Mouse (Mus musculus): ENCODE results near the gene Riok1. TPM values are rescaled to one million over a fixed set of nuclear protein-coding genes. Genes with fewer than 3 reads are reported as not detected.

Gene Riok1
- polyA plus RNA-seq, 1 experiment from 2014 or later, result 57.9 TPM

DNA sequence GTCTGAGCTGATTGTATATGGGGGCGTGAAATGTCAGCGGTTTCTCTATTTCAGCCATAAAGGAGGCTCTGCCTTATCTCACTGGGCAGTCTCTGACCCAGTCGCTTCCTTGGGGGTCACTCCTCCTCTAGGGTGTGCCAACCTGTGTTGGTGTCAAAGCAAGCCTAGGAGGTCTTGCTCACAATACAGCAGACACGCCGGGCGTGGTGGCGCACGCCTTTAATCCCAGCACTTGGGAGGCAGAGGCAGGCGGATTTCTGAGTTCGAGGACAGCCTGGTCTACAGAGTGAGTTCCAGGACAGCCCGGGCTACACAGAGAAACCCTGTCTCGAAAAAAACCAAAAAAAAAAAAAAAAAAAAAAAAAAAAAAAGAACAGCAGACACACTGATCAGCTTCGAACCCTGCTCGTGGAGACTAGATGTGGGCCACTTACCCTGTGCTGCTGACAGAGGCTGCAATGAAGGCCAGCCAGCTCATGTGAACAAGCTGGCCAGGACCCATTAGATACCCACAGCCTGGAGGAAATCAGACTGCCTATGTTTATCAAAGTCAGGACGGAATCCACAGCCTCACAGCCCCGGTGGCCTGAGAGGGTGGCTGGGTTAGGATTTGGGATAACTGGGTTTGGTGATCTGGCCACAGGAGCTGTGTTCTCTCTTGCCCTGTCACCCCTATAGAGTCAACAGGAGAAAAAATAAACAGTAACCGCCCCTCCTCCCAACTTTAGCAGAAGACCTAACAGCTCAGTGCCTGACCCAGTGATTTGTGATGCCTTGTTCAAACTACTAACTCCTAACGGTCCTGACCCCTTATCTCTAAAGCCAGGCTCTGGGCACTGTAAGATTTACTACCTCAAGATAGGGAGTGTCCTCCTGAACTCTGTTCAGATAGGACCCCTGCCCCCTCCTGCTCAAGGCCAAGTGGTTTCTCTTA lies 36.8 kb downstream of the Riok1 start:
- ATAC-seq (ENCODE audit: low FRiP score), result no peak
- no peak overlapping the region for H3K27ac ChIP-seq
- no peaks in the 10 kb centered on the region for H3K9me3 ChIP-seq
- WGBS, result 89% methylated on average over 16 of the region's 18 CpGs
- H3K9ac ChIP-seq, result no peak overlapping the region
- H3K4me2 ChIP-seq, result no peak overlapping the region
- no peaks in the 10 kb centered on the region for H3K36me3 ChIP-seq (replicated peaks)
- H3K27me3 ChIP-seq, result no peaks in the 10 kb centered on the region
- no peak overlapping the region for H3K4me3 ChIP-seq (replicated peaks)
- no peaks in the 10 kb centered on the region; the same call in 1 of the 2 replicates for H3K4me1 ChIP-seq

DNA sequence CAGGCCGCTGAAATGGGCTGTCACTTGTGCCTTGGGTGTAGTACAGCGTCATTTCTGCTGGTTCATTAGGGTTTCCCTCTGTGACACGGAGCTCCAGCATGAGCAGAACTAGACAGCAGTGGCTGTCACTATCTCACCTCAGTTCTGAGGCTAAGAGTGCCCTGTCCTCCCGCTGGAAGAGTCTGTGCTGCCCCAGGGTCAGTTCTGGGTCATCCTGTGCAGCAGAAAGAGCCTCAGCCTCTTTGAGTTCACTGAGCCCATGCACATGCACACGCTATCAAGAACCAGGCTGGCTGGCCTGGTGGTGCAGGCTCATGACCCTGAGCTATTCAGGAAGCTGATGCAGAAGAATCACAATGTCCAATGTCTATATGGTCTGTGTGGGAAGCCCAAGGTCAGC lies 37.6 kb downstream of the Riok1 start:
- H3K4me2 ChIP-seq, result no peak overlapping the region
- H3K27ac ChIP-seq, result no peak overlapping the region
- no peak for ATAC-seq (ENCODE audit: low FRiP score)
- H3K9ac ChIP-seq, result no peak overlapping the region
- H3K27me3 ChIP-seq, result no peaks in the 10 kb centered on the region
- no peaks in the 10 kb centered on the region; the same call in 1 of the 2 replicates for H3K4me1 ChIP-seq
- WGBS, result 74% methylated on average over 5 of the region's 5 CpGs
- H3K9me3 ChIP-seq, result no peaks in the 10 kb centered on the region
- H3K36me3 ChIP-seq (replicated peaks), result no peaks in the 10 kb centered on the region
- no peak overlapping the region for H3K4me3 ChIP-seq (replicated peaks)

DNA sequence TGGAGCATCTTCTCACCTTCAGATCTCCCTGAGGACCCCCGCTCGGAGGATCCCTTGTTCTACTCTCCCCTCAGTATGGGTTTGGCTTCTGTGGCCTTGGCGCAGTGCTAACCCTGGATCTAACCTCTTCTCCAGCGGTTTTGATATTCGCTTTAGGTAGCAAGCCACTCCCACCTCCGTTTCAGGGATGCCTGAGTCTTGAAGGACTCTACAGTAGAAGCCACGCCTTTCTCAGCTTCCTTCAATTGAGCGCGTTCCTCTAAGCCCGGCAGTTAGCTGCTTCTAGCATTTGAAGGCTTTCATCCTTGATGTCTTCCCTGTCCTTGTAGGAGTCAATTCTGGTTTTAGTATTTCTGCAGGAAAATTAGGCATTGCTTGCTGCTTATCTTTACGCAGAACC lies 40.3 kb downstream of the Riok1 start:
- Histone ChIP-seq H3K9me3 (no peaks in the 10 kb centered on the region), H3K4me1 (no peaks in the 10 kb centered on the region; the same call in 1 of the 2 replicates), H3K4me3 (replicated peaks) (no peak overlapping the region), H3K27me3 (no peaks in the 10 kb centered on the region), H3K4me2 (no peak overlapping the region), H3K9ac (no peak overlapping the region), H3K36me3 (replicated peaks) (no peaks in the 10 kb centered on the region), H3K27ac (no peak overlapping the region)
- ATAC-seq (ENCODE audit: low FRiP score), result no peak
- WGBS, result 35% methylated on average over 11 of the region's 11 CpGs

DNA sequence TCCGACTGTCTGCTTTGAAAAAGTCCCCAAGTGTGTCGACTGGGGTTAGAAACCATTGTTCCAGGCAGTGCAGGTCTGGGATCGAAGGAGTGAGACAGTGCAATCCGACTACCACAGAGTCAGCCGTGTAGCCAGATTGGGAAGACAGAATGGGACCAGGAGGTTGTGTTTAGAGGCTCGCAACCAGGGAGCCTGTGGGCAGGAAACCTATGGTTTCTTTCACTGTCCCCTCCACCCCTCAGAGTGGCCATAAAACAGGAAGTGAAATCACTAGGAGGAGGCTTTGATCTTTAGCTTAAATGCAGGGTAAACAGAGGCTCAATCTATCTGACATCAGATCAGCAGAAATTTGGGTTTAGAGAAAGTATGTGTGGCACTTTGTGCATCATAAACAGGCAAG lies 42.0 kb downstream of the Riok1 start:
- Histone ChIP-seq H3K4me3 (replicated peaks) (no peak overlapping the region), H3K36me3 (replicated peaks) (no peaks in the 10 kb centered on the region), H3K9ac (no peak overlapping the region), H3K9me3 (no peaks in the 10 kb centered on the region), H3K4me2 (no peak overlapping the region), H3K27me3 (no peaks in the 10 kb centered on the region), H3K27ac (no peak overlapping the region), H3K4me1 (no peaks in the 10 kb centered on the region; the same call in 1 of the 2 replicates)
- no peak for ATAC-seq (ENCODE audit: low FRiP score)
- WGBS, result 46% methylated on average over 6 of the region's 6 CpGs

DNA sequence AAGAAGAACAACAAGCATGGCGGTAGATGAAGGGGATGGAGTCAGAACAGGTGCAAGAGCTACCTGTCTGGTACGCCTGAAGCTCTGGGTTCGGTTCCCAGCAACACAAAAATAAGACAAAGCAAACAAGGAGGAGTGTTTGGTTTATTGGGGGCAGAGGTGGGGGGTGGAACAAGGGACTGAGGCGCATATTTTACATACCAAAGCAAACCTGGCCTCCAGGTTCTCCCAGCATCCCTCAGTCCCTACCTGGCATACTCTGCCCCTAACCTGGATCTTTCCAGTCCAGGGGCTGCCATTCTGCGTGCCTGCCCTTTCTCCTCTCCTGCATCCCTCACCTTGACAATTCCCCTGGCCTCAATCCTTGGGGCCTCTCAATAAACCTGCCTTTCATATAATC lies 42.6 kb downstream of the Riok1 start:
- Histone ChIP-seq H3K4me2 (no peak overlapping the region), H3K4me3 (replicated peaks) (no peak overlapping the region), H3K9ac (no peak overlapping the region), H3K27me3 (no peaks in the 10 kb centered on the region), H3K9me3 (no peaks in the 10 kb centered on the region), H3K36me3 (replicated peaks) (no peaks in the 10 kb centered on the region), H3K27ac (no peak overlapping the region), H3K4me1 (no peaks in the 10 kb centered on the region; the same call in 1 of the 2 replicates)
- WGBS, result 82% methylated on average over 5 of the region's 5 CpGs
- ATAC-seq (ENCODE audit: low FRiP score), result no peak

DNA sequence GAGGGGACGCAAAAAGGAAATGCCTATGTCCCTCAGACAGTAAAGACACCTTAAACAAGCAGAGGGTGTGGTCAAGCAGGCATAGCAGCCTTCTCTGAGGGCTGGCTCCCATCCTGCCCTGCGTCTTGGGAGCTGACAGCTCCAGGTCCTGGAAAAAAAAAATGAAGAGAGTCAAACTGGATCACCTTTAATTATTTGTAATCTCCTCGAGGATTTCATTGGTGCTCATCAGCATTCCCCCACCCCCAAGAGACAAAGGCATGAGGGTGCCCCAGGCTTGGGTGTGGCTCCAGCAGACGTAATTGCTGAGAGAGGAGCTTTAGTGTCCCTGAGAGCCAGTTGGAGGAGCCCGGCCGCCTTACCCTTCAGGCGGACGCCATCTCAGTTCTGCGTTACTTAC lies 43.2 kb downstream of the Riok1 start:
- H3K4me2 ChIP-seq, result no peak overlapping the region
- 61% methylated on average over 9 of the region's 9 CpGs for WGBS
- no peaks in the 10 kb centered on the region; the same call in 1 of the 2 replicates for H3K4me1 ChIP-seq
- no peak overlapping the region for H3K4me3 ChIP-seq (replicated peaks)
- H3K36me3 ChIP-seq (replicated peaks), result no peaks in the 10 kb centered on the region
- ATAC-seq (ENCODE audit: low FRiP score), result no peak
- H3K27ac ChIP-seq, result no peak overlapping the region
- no peaks in the 10 kb centered on the region for H3K9me3 ChIP-seq
- no peak overlapping the region for H3K9ac ChIP-seq
- H3K27me3 ChIP-seq, result no peaks in the 10 kb centered on the region

DNA sequence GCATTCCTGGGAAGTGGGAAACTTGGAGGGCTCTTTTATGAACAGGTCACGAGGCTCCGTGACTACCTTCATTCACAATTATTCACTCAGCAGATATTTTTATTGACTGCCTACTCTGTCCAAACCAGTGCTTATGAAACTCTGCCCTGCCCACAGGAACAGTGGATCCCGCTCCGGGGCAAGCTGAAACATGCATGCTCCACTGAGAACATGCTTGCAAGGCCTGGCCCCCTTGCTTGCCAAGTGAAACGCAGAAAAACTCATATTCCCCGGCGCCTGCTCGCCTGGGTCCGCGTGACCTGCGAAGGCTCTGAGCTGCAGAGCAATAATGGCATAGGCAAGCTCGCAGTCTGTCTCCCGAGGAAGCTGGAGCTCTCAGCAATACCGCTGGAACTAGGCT lies 43.9 kb downstream of the Riok1 start:
- Histone ChIP-seq H3K4me3 (replicated peaks) (no peak overlapping the region), H3K4me2 (no peak overlapping the region), H3K27ac (no peak overlapping the region), H3K27me3 (no peaks in the 10 kb centered on the region), H3K9me3 (no peaks in the 10 kb centered on the region), H3K36me3 (replicated peaks) (no peaks in the 10 kb centered on the region), H3K4me1 (no peaks in the 10 kb centered on the region; the same call in 1 of the 2 replicates), H3K9ac (no peak overlapping the region)
- 87% methylated on average over 14 of the region's 14 CpGs for WGBS
- no peak for ATAC-seq (ENCODE audit: low FRiP score)

DNA sequence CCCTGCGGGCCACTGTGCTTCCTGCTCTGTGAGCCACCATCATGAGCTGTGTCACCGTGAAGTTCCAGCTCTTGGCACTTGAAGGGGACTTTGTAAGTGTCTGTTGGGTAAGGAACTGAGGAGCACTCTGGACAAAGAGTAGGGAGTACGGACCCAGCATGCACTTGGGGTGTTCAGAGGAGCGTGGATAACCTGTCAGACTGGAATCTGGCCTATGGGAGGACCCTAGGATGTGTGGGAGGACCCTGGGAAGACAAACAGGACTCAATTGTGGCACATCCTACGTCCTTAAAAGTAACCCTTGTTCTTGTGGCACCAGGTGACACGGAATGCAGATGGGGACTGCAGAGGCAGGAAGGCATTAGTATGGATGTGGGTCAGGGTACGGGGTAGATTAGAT lies 44.4 kb downstream of the Riok1 start:
- Histone ChIP-seq H3K4me3 (replicated peaks) (no peak overlapping the region), H3K4me2 (no peak overlapping the region), H3K9ac (no peak overlapping the region), H3K27me3 (no peaks in the 10 kb centered on the region), H3K27ac (no peak overlapping the region), H3K4me1 (no peaks in the 10 kb centered on the region; the same call in 1 of the 2 replicates), H3K9me3 (no peaks in the 10 kb centered on the region), H3K36me3 (replicated peaks) (no peaks in the 10 kb centered on the region)
- WGBS, result 80% methylated on average over 7 of the region's 7 CpGs
- no peak for ATAC-seq (ENCODE audit: low FRiP score)

DNA sequence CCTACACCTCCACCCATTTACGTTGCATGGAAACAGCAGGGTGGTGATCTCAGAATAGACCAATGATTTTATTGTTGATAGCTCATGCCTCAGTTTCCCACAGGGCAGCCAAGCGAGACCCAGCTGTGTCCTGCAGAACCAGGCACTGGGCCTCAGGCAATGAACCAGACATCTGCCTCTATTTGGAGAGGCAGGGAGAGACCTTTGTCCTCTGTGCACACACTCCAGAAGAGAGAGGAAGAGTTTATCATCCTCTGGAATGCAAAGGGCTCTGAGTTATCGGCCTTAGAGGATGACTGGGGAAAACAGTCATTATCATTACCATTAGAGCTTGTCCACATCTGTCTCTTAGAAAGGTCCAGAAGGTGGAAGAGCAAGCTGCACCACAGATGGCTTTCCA lies 49.9 kb downstream of the Riok1 start:
- Histone ChIP-seq H3K36me3 (replicated peaks) (no peaks in the 10 kb centered on the region), H3K4me1 (no peaks in the 10 kb centered on the region), H3K9me3 (no peaks in the 10 kb centered on the region), H3K27me3 (no peaks in the 10 kb centered on the region), H3K4me2 (no peak overlapping the region), H3K27ac (no peak overlapping the region), H3K9ac (no peak overlapping the region), H3K4me3 (replicated peaks) (no peak overlapping the region)
- no peak for ATAC-seq (ENCODE audit: low FRiP score)
- WGBS, result 72% methylated on average over 3 of the region's 3 CpGs

DNA sequence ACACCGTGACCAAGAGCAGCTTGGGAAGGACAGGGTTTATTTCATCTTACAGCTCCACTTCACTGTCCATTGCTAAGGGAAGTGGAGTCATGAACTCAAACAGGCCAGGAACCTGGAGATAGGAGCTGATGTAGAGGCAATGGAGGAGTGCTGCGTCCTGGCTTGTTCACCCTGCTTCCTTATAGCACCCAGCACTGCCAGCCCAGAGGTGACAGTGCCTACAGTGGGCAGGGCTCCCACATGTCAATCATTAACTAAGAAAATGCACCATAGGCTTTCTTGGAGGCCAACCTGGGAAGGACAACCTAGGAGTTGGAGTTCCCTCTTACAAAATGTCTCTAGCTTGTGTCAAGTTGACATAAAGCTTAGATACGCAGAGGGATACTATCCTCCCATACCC lies 51.2 kb downstream of the Riok1 start:
- 76% methylated on average over 3 of the region's 3 CpGs for whole genome bisulfite sequencing
- Histone ChIP-seq H3K4me3 (replicated peaks) (no peak overlapping the region), H3K4me2 (no peak overlapping the region), H3K9ac (no peak overlapping the region), H3K27ac (no peak overlapping the region), H3K9me3 (no peaks in the 10 kb centered on the region), H3K4me1 (no peaks in the 10 kb centered on the region), H3K27me3 (no peaks in the 10 kb centered on the region), H3K36me3 (replicated peaks) (no peaks in the 10 kb centered on the region)
- no peak for ATAC-seq (ENCODE audit: low FRiP score)

DNA sequence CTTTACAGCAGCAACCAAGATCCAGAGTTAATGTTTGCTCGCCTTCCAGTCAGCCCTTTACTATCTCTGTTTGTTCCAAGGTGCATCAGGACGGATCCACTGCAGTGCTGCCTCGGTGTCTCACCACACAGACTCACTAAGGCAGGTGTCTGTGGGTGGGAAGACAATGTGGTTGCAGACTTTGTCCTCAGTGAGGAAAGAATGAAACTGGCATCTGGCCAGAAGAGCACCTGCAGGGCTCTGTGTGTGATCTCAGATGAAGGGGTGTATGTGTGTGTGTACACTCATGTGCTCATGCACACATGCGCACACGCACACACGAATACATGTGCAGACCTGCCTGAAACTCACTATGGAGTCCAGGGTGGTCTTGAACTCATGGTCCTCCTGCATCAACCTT lies 52.7 kb downstream of the Riok1 start:
- H3K27me3 ChIP-seq, result no peaks in the 10 kb centered on the region
- no peak overlapping the region for H3K9ac ChIP-seq
- no peak overlapping the region for H3K27ac ChIP-seq
- 86% methylated on average over 6 of the region's 6 CpGs for WGBS
- H3K4me1 ChIP-seq, result no peaks in the 10 kb centered on the region
- no peak overlapping the region for H3K4me3 ChIP-seq (replicated peaks)
- no peaks in the 10 kb centered on the region for H3K36me3 ChIP-seq (replicated peaks)
- no peak for ATAC-seq (ENCODE audit: low FRiP score)
- no peak overlapping the region for H3K4me2 ChIP-seq
- H3K9me3 ChIP-seq, result no peaks in the 10 kb centered on the region

DNA sequence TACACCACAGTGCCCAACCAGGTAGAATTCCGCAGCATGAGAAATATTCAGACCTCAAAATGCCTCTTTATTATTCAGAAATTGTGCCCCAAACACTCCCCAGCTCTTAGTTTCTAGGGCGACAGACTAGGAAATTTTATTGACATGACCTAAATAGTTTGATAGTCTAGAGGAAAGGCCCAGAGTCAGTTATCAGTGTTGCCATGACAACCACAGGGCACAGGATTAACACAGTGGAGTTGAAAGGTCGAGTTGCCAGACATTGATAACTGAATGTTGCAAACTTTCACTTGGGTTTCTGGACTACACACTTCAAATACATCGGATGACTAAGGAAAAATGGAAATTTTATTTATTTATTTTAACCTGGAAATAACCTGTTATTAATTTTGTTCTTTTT lies 53.1 kb downstream of the Riok1 start:
- WGBS, result 64% methylated on average over 4 of the region's 4 CpGs
- H3K27ac ChIP-seq, result no peak overlapping the region
- H3K9ac ChIP-seq, result no peak overlapping the region
- H3K27me3 ChIP-seq, result no peaks in the 10 kb centered on the region
- H3K36me3 ChIP-seq (replicated peaks), result no peaks in the 10 kb centered on the region
- no peaks in the 10 kb centered on the region for H3K9me3 ChIP-seq
- no peak overlapping the region for H3K4me3 ChIP-seq (replicated peaks)
- no peaks in the 10 kb centered on the region for H3K4me1 ChIP-seq
- no peak overlapping the region for H3K4me2 ChIP-seq
- no peak for ATAC-seq (ENCODE audit: low FRiP score)

DNA sequence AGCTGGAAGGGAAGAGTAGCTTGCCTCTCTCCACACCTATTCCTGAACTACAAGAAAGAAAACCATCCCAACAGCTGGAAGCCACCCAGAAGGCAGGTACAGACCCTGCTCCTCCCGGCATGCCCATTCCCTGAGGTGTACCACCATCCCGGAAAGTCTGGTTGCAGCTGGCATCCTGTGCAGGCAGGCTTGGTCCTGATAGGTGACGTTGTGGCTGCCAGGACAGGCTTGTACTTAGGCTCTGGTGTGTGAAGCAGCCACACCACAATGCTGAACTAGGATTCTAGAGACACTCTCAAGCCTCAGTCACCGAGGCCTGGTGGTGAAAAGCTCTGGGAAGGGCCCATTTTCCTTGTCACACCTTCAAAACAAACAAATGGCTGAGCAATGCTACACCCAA lies 59.4 kb downstream of the Riok1 start:
- H3K27ac ChIP-seq, result no peak overlapping the region
- WGBS, result 75% methylated on average over 4 of the region's 4 CpGs
- no peak overlapping the region for H3K4me3 ChIP-seq (replicated peaks)
- no peaks in the 10 kb centered on the region for H3K36me3 ChIP-seq (replicated peaks)
- no peak for ATAC-seq (ENCODE audit: low FRiP score)
- no peak overlapping the region for H3K4me2 ChIP-seq
- no peaks in the 10 kb centered on the region for H3K4me1 ChIP-seq
- no peak overlapping the region for H3K9ac ChIP-seq
- H3K27me3 ChIP-seq, result no peaks in the 10 kb centered on the region
- no peaks in the 10 kb centered on the region for H3K9me3 ChIP-seq

Measured in forebrain, embryonic 12.5 days (tissue).